Mouse (Mus musculus): ENCODE data around the gene Erc2.

The Erc2 gene

DNA sequence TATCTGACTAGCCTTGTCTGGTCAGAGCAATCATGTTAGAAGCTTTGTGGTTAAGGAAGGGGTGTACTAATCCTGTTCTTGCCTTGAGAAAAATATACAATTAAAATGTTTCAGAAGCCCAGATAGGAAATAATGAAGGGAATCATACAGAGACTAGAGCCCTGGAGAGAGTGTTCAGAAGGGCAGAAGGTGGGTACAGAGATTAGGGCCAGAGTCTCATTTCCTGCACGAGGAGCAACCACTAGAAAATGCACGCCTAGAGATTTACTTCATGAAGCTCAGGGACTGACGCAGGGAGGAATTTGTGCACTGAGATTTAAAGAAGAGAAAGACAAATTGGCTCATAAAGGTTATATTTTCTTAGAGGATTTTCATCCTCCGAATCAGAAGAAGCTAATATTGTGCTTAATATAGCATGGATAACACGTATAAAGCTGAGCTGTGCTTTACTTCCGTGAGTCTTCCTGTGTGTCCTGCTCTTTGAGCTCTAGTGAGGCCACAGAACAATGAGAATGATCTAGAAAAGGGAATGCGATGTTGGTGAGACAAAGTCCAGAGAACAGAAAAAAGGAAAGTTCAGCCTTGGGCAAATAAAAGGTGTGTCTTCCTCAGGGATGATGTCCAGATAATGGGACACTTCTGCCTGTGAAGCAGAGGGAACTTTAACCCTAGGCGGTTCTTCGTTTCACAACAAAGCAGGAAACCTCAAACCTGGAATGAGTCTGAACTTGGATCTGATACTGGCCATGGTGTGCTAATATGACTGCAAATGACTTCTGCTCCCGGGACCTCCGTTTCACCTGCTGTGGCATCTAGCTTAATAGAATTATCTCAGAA, 45.0 kb downstream of the Erc2 start:
- no peak for DNase-seq (ENCODE audit: low read depth)

GRCm38 (mm10) chr14:27668151-27668550, 45.9 kb downstream of the Erc2 start:
- DNase-seq (ENCODE audit: low read depth): no peak

DNA sequence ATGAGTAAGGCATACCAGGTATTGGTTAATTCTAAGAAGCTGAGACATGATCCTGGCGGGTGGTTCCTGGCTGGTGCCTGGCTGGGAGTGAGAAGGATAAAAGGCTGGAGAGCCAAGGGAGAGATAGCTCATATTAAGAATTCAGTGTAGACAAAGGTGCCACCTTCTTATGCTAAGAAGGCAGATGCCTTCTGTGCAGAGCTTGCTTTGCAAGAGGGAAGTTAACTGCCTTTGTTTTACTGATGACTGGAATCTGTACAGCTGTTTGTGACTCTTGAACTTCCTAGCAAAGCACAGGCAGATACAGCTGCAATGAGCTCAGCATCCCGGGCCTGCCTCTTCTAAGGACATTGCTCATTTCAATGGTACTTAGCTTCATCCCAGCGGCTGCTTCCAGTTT, 47.7 kb downstream of the Erc2 start:
- no peak for DNase-seq (ENCODE audit: low read depth)

- DNase-seq (ENCODE audit: low read depth): no peak
Observed at GRCm38 (mm10) chr14:27672761-27673160, 50.5 kb downstream of the Erc2 start.

GRCm38 (mm10) chr14:27674096-27674495, 51.9 kb downstream of the Erc2 start:
- DNase-seq (ENCODE audit: low read depth): no peak

DNA sequence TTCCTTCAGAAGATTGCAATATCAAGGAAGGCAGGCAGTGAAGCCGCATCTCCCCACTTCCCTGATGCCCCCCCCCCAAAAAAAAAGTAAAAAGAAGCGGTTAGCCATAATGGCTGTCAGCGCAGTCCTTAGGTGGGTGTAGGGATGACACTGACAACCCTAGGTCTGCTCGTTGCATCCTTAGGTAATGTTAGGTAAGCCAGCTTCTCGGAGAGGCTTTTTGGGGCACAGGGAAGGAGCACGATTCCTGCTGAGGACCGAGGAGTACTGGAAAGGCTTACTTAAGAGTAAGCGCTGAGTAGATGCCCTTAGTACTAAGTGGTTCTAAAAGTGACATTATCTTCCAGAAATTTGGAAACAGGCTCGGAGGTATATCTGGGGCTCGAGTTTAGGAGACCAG, 52.3 kb downstream of the Erc2 start:
- no peak for DNase-seq (ENCODE audit: low read depth)

- DNase-seq (ENCODE audit: low read depth): no peak
Observed at GRCm38 (mm10) chr14:27675071-27675470, 52.8 kb downstream of the Erc2 start.

DNA sequence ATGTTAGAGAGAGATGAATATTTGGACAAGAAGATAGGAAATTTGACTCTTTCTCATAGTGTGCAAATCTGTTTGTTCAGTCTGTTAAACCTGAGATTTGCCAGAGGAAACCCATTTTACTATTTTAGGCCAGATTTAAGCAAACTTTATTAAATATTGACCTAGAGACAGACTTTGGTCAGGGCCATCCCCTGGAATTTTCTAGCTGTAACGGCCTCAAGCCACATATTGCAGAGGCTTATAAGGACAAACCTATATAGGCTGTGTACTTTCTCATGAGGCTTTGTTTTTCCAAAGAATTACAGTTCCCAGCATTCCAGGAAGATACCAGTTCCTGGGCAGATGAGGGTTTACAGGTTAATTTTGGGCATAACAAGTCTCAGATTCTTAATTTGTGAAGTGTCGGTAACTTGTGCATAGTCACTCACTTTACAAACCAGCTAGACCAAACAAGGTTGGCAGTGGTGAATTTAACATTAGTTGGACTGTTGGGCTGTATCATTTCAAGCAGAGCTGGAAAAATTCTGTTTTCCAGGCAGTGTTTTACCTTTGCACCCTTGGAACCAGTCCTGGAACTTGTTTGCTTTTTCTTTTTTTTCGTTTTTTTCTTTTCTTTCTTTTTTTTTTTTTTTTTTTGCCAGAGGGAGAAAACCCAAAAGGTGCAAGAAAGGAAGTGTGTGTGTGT, 60.3 kb downstream of the Erc2 start:
- no peak for DNase-seq (ENCODE audit: low read depth)

DNA sequence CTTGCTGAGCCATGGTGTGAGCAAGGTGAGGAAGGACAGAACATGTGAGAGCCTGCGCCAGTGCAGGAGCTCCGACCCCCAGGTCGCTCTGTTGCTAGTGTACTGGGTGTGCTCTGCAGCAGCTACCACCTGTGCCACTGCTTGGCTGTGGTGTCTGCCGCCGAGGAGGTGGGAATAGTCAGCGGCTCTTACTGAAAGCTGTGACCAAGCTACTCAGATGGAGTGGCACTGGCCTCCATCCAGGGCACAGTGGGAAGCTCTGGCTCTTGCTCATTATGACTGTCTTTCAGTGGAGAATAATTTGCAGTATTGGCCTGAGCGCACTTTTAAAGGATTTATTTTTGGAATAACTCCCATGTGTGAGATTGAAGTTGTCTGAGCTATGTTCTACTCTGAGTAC, 73.6 kb downstream of the Erc2 start:
- no peak for DNase-seq (ENCODE audit: low read depth)

GRCm38 (mm10) chr14:27717364-27717763, 95.1 kb downstream of the Erc2 start:
- DNase-seq (ENCODE audit: low read depth): no peak

- no peak for DNase-seq (ENCODE audit: low read depth)
Observed at GRCm38 (mm10) chr14:27719601-27720000, 97.4 kb downstream of the Erc2 start.

- no peak for DNase-seq (ENCODE audit: low read depth)
Observed at GRCm38 (mm10) chr14:27720944-27721343, 98.7 kb downstream of the Erc2 start.

DNA sequence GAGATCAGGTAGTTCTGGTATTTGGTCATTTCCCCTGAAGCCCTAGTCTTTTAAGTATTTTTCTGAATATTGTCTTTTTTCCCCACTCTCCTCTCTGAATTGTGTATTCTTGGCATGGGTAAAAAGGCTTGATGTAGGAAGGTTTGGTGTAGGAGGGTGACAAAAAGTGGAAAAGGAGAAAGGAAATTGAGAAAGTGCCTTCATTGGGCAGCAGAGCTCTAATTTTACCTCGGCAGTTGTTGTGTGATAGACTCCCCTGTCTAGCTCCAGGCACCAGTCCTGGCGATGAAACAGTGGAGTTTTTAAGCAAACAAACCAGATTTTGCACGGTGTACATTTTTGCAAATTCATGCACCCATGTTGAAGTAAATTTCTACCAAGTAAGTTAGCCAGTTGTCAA, 99.5 kb downstream of the Erc2 start:
- no peak for DNase-seq (ENCODE audit: low read depth)

DNA sequence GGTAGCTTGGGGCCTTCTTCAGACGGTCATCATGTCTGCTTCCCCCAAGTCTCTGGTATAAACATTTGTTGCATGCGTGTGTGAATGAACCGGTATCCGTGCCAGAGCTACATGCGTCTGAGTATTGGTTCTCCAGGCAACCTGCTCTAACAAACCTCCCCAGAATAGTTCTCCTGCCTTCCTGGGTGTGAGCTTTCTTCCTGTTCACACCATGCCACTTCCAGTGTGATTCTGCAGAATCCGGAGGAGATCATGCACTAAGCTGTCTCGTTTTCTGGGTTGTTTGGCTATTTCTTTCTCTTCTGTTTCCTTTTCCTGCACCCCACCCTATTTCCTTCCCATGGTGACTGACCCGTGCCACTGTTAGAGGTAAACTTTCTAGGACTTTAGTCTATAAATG, 105.3 kb downstream of the Erc2 start:
- no peak for DNase-seq (ENCODE audit: low read depth)

- no peak for DNase-seq (ENCODE audit: low read depth)
Observed at GRCm38 (mm10) chr14:27731086-27731485, 108.9 kb downstream of the Erc2 start.

- DNase-seq (ENCODE audit: low read depth): no peak
Observed at GRCm38 (mm10) chr14:27739436-27739835, 117.2 kb downstream of the Erc2 start.

DNA sequence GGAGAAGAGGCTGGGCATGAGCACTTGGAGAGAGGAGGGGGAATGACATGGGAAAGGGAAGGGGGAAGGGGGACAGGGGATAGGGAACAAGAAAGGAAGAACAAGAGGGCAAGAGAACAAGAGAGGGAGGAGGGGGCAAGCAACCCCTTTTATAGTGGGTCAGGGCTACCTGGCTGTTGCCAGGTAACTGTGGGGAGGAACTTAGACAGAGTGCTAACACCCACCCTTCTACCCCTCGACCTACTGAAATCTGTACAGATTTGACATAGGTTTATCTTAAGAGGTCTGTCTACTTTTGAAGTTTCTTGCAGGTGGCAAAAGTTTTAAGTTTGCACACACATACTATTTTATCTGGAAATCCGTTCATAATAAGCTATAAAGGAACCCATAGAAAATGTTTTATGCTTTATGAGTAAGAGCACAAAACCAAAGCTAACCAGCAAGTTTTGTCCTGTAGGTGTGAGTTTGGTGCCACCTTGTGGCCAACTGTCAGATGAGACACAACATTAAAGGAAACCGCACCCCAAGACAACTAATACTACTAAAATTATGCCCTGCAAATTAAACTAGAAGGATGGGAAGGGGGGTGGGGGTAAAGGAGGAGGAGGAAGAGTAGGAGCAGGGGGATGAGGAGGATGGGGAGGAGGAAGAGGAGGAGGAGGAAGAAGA, 119.2 kb downstream of the Erc2 start:
- peak; percentile 67 for DNase-seq (ENCODE audit: low read depth)

DNA sequence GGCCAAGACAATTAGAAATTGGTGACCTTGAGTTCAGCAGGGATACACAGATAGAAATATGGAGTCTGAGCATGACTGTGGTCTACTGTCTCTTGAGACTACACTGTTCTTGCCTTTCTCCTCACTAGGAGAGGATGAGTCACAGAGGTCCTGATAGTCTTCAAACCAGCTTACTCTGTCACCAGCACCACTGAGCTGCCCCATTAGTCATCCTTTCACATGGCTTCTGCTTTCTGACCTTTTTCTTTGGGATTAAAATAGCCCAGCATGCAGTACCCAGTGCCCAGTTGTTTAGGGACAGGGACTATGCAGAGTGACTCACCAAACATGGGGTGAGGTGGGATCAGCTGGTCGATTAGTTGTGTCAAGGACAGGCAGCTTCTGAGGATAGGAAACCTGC, 132.1 kb downstream of the Erc2 start:
- peak; percentile 16 for DNase-seq (ENCODE audit: low read depth)

GRCm38 (mm10) chr14:27756901-27757300, 134.7 kb downstream of the Erc2 start:
- DNase-seq (ENCODE audit: low read depth): no peak

GRCm38 (mm10) chr14:27758230-27758629, 136.0 kb downstream of the Erc2 start:
- peak; percentile 5 for DNase-seq (ENCODE audit: low read depth)

DNA sequence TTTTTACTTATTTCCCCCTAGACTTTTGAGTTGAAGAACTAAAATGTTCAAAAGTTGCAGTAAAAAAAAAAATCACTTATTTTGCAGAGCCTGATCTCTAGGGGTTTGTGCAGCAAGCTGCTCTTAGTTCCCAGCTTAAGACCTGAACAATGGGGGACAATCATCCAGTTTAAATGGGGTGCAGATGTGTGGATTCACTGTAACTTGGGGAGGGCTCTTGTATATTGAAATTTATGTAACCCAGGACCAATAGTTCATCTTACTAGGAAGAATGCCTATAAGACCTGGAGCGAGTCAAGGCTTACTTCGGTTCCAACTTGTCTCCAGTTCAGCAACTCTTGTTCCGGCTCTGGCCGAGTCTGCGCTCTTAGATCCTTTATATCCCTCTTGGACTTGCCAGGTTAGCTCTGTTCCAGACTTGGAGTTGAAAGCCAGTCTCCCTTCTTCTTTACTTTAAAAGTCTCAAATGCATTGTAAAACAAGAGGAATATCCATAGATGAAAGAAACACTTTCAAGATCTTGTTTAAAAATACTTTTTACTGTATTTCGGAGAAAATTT, 136.9 kb downstream of the Erc2 start:
- DNase-seq (ENCODE audit: low read depth): no peak

GRCm38 (mm10) chr14:27759982-27760381, 137.8 kb downstream of the Erc2 start:
- DNase-seq (ENCODE audit: low read depth): no peak

DNA sequence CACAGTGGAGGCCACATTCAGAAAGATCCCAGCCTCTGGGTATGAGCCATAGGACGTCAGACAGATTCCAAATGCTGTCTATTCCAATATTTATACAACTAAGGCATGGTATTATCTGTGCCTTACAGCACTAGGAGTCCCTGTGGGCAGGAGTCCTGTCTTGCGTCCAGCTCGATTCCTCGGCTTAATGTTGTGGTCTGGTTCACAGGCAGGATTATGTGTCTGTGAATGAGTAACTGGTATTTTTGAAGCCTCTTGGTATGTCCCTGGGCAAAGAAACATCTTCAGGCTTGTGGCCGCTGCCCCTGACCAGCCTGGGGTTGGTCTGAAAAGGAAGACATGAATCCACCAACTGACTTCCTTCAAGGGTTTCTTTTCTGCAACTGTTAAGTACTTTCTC, 153.1 kb downstream of the Erc2 start:
- DNase-seq (ENCODE audit: low read depth): no peak
